Mouse (Mus musculus): ENCODE data around the gene Tubg1. TPM values are rescaled to one million over a fixed set of nuclear protein-coding genes. Genes with fewer than 3 reads are reported as not detected.

Tubg1 gene
- polyA plus RNA-seq, 1 experiment from 2014 or later: 20.6 TPM

GRCm38 (mm10) chr11:101134217-101134865, 14.6 kb downstream of the Tubg1 start:
- ATAC-seq: no peak
- WGBS: 73% methylated on average over 13 of the region's 13 CpGs

DNA sequence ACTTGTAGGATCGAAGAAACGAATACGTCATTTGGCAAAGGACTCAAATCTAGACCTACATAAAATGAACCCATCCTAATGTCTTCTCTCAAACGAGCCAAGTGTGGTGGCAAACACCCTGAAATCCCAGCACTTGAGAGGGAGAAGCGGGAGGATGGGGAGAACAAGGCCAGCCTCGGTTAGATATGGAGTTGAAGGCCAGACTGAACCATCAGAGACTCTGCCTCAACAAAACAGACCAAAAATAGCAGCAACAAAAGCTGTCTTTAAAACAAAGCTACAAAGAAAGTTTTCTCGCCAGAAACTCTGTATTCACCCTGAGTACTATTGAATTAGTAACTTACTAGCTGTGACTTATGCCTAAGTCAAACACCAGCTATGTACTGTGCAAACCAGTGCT, 17.3 kb downstream of the Tubg1 start:
- no peak for TF ChIP-seq CTCF (IDR thresholded peaks at IDR 0.05; ENCODE audit: low read depth)
- no peaks in the 10 kb centered on the region for H3K36me3 ChIP-seq (ENCODE audit: control insufficient read depth, insufficient read depth)
- H3K27me3 ChIP-seq (replicated peaks; ENCODE audit: control insufficient read depth, insufficient read depth, low read length): peaks cover 12% of the 10 kb centered on the region
- no peak overlapping the region for H3K4me3 ChIP-seq (ENCODE audit: low read depth, low read length)
- no peak for ATAC-seq
- no peak overlapping the region for H3K4me2 ChIP-seq (replicated peaks; ENCODE audit: low read depth)
- peaks cover 6% of the 10 kb centered on the region; the same call in 1 of the 2 replicates for H3K4me1 ChIP-seq (replicated peaks; ENCODE audit: control insufficient read depth, insufficient read depth, low read length)
- H3K27ac ChIP-seq (ENCODE audit: low read depth, low read length): no peak overlapping the region
- 73% methylated on average over 7 of the region's 7 CpGs for WGBS
- H3K9me3 ChIP-seq (ENCODE audit: control insufficient read depth): no peaks in the 10 kb centered on the region
- no peak overlapping the region for H3K9ac ChIP-seq (ENCODE audit: low read depth, low read length)

More at GRCm38 (mm10) chr11:101134217-101134865, 14.6 kb downstream of the Tubg1 start:
- no peaks in the 10 kb centered on the region for H3K36me3 ChIP-seq (ENCODE audit: control insufficient read depth, insufficient read depth)
- H3K4me2 ChIP-seq (replicated peaks; ENCODE audit: low read depth): no peak overlapping the region
- H3K27me3 ChIP-seq (replicated peaks; ENCODE audit: control insufficient read depth, insufficient read depth, low read length): no peaks in the 10 kb centered on the region
- H3K9ac ChIP-seq (ENCODE audit: low read depth, low read length): no peak overlapping the region
- TF ChIP-seq CTCF (IDR thresholded peaks at IDR 0.05; ENCODE audit: low read depth): no peak
- H3K9me3 ChIP-seq (ENCODE audit: control insufficient read depth): no peaks in the 10 kb centered on the region
- H3K4me3 ChIP-seq (ENCODE audit: low read depth, low read length): no peak overlapping the region
- peaks cover 11% of the 10 kb centered on the region for H3K4me1 ChIP-seq (replicated peaks; ENCODE audit: control insufficient read depth, insufficient read depth, low read length)
- no peak overlapping the region for H3K27ac ChIP-seq (ENCODE audit: low read depth, low read length)

DNA sequence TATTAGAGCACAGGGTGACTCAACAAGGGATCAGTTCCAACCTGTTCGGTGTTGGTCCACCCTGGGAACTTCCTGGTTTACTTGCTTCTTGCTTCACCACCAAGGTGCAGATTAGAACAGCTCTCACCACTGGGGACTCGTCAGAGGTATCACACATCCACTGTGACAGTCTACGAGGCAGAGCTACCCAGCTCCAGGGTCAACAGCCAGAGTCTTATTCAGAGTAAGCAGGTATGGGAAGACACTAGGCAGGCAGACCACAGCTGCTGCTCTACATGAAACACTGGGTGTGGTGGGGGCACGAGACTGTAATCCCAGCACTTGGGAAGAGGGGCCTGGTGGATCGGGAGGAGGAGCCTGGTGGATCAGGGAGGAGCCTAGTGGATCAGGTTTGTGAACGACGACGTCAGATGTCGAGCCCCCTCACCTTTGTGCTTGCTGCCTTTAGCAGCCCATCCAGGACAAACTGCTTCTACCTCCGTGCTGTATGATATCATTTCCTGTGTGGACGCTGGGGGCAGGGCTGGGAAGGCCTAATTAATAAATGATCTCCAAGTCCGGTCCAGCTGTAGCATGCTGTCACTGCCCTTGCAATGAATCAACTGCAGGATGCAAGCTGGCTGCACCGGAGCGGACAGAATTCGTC, 18.9 kb downstream of the Tubg1 start:
- ATAC-seq: peak; percentile 52; the same call in 1 of the 2 replicates
- 22% methylated on average over 15 of the region's 15 CpGs for WGBS
- H3K4me3 ChIP-seq (ENCODE audit: low read depth, low read length): no peak overlapping the region
- no peak overlapping the region for H3K27ac ChIP-seq (ENCODE audit: low read depth, low read length)
- H3K9ac ChIP-seq (ENCODE audit: low read depth, low read length): no peak overlapping the region
- H3K4me2 ChIP-seq (replicated peaks; ENCODE audit: low read depth): peak overlapping the region; percentile 38
- peaks cover 6% of the 10 kb centered on the region; the same call in 1 of the 2 replicates for H3K4me1 ChIP-seq (replicated peaks; ENCODE audit: control insufficient read depth, insufficient read depth, low read length)
- no peaks in the 10 kb centered on the region for H3K9me3 ChIP-seq (ENCODE audit: control insufficient read depth)
- peaks cover 12% of the 10 kb centered on the region for H3K27me3 ChIP-seq (replicated peaks; ENCODE audit: control insufficient read depth, insufficient read depth, low read length)
- TF ChIP-seq CTCF (IDR thresholded peaks at IDR 0.05; ENCODE audit: low read depth): no peak
- H3K36me3 ChIP-seq (ENCODE audit: control insufficient read depth, insufficient read depth): no peaks in the 10 kb centered on the region

GRCm38 (mm10) chr11:101140164-101140819, 20.6 kb downstream of the Tubg1 start:
- Histone ChIP-seq H3K9me3 (ENCODE audit: control insufficient read depth) (no peaks in the 10 kb centered on the region), H3K36me3 (ENCODE audit: control insufficient read depth, insufficient read depth) (no peaks in the 10 kb centered on the region), H3K27ac (ENCODE audit: low read depth, low read length) (no peak overlapping the region), H3K4me2 (replicated peaks; ENCODE audit: low read depth) (peak overlapping the region; percentile 63), H3K4me3 (ENCODE audit: low read depth, low read length) (peak overlapping the region; percentile 26), H3K27me3 (replicated peaks; ENCODE audit: control insufficient read depth, insufficient read depth, low read length) (peaks cover 12% of the 10 kb centered on the region), H3K9ac (ENCODE audit: low read depth, low read length) (peak overlapping the region; percentile 45; the same call in 1 of the 2 replicates), H3K4me1 (replicated peaks; ENCODE audit: control insufficient read depth, insufficient read depth, low read length) (peaks cover 6% of the 10 kb centered on the region; the same call in 1 of the 2 replicates)
- 33% methylated on average over 27 of the region's 27 CpGs for WGBS
- no peak for TF ChIP-seq CTCF (IDR thresholded peaks at IDR 0.05; ENCODE audit: low read depth)
- no peak for ATAC-seq

DNA sequence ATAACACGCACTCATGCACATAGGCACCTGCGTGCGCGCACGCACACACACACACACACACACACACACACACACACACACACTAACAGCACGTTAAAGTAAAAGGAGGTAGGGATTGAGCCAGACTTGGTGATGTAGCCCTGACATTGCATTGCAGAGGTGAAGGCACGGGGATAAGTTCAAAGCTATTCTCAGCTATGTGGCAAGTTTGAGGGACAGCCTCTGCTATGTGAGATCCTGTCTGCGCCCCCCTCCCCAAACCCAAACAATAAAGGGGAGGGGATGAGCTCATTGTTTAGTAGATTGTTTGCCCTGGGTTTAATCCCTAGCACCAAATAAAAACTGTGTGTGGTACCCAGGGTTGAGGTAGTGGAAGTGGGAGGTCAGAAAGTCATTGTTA, 21.4 kb downstream of the Tubg1 start:
- ATAC-seq: no peak

More for the DNA sequence above, 21.4 kb downstream of the Tubg1 start:
- H3K4me1 ChIP-seq (replicated peaks; ENCODE audit: control insufficient read depth, insufficient read depth, low read length): peaks cover 6% of the 10 kb centered on the region; the same call in 1 of the 2 replicates
- TF ChIP-seq CTCF (IDR thresholded peaks at IDR 0.05; ENCODE audit: low read depth): no peak
- 90% methylated on average over 8 of the region's 8 CpGs for WGBS
- H3K9ac ChIP-seq (ENCODE audit: low read depth, low read length): no peak overlapping the region
- no peak overlapping the region for H3K4me2 ChIP-seq (replicated peaks; ENCODE audit: low read depth)
- no peak overlapping the region for H3K4me3 ChIP-seq (ENCODE audit: low read depth, low read length)
- H3K27me3 ChIP-seq (replicated peaks; ENCODE audit: control insufficient read depth, insufficient read depth, low read length): peaks cover 12% of the 10 kb centered on the region
- H3K9me3 ChIP-seq (ENCODE audit: control insufficient read depth): no peaks in the 10 kb centered on the region
- no peaks in the 10 kb centered on the region for H3K36me3 ChIP-seq (ENCODE audit: control insufficient read depth, insufficient read depth)
- H3K27ac ChIP-seq (ENCODE audit: low read depth, low read length): no peak overlapping the region
